Mouse (Mus musculus): ENCODE data around the gene Nkain2.
"Not testable (repeated sequence)": the region's sequence is repeated elsewhere in the genome, so short reads cannot be mapped to it uniquely, and the experiment has no call there.

Nkain2 gene

DNA sequence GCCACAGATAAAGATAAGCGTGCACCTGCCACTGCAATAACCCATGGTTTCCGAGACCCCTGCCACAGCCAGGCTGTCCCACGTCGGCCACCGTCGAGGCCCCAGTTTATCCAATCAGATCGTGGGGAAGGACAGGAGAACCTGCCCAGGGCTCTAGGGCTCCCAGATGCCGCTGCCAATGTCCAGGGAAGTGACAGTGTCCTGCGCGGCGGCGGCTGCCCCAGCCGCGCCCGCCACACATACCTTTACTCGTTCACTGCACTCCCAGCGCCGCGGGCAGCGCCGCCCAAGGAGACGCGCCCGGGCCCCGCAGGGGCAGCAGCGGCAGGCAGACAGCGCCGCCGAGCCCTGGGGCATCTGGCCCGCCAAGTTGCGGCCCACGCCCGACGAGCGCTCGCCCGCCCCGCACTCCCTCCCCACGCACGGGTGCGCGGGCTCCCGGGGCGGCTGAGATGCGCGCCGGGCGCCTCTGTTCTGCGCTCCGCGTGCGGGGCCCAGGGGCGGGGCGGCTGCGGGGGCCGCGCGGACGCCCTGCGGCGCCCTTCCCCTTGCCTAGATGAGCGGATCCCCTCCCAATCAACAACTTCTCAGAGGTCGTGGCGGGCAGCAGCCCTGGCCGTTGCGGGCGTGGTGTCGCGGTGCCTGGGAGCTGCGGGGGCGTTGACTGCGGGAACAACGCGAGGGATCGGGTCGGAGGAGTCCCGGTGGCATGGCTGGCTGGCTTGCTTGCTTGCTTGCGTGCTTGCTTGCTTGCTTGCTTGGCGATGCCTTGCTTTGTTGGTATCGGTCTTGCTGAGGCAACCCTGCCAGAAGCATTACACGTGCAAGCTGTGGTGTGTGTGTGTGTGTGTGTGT is at the start of gene Nkain2:
Gene Nkain2, minus strand, starts transcription at position 811 of the 855 bp plus-strand sequence.
- DNase-seq: peak; percentile 58

DNA sequence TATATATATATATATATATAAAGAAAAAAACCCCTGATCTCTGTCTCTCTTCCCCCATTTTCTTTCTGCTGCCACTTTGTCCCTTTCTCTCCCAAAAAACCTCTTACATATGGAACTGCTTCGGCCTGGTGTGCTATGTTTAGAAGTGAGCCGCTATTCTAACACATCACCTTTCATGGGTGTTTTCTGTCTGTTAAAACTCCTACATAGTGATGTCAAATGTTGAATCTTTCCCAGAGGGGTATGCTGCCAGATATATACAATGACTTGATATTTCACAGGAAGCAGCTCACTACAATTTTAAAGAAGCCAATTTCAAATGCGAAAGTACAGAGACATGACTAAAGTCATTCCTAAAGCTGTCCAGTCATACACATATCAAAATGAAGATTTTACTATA is 49.6 kb upstream of the Nkain2 start:
- DNase-seq: no peak

GRCm38 (mm10) chr10:32895093-32895492 is 4.8 kb upstream of the Nkain2 start:
- peak; percentile 41 for DNase-seq

DNA sequence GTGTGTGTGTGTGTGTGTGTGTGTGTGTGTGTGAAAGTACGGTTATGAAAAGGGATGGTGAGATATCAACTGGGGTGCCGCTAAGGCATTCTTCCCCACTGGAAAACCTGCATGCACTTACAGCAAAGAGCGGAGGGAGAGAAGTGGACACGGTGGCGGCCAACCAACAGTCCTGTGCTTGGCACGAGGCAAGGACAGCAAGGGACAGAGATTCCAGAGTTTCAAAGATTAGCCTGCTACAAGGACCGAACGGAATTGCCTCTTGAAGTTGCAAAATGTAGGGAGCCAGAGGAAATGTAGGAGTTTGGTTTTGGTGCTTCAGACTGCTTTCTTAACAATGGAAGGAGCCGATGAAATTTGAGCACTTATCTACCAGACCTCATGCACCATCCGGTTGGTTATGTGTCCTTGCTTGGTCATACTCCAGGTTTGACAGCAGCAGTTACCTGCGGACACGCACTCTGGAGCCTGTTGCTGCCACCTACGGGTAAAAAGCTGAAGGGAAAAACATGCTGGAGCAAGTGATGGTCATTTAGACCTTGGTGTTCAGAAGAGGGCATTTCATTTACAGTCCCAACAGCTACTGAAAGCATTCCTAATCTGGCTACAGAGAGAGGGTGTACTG is 357 bp upstream of the Nkain2 start:
- peak; percentile 39 for DNase-seq

DNA sequence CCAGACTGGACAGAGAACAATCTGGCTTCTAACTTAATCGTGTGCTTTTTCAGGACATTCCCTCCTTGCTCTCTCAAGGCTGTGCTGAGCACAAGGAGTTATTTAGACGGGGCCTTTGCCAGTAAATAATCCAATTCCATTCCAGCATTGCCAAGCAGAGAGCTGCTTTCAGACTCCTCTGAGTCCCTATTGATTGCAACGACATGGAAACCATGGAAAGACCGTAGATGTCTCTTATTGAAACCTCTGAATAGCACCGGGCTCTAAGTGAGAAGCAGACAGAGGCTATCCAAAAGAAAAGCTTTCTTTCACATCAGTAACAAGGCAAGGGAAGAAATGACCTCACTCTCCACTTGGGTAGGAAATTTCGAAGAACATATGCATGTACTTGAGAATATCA is 8.3 kb downstream of the Nkain2 start:
- DNase-seq: no peak

DNA sequence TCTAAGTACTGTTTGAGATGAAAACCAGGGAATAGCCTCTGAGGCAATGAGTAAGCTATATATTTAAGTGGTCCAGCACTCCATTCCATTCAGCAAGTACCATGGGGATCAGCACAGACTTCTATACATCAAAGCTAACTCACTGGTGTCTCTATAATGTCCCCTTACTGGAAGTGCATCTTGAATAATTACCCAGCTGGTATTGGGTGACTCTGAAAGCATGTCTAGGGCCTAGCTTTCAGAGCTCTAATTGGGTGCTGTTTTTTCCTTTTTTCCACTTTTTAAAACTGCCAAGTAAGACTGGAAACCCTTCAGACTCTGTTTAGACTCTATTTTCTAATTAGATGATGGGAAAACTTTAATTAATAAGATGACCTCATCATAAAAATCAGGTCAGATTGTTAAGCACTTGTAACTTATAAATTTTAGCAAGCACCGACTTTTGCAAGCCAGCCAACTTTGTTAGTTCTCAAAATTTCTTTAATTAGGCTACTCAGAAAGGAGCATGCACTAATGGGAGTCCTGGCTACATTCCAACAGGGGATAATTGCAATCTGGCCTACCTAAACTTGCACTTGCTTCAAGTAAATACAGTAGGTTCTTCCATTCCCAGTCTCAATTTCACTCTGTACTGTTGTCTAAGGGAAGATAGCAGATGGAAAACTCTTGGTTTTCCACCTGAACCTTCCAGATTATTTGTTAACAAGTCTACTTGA is 19.4 kb downstream of the Nkain2 start:
- DNase-seq: no peak

- no peak for DNase-seq
Observed at GRCm38 (mm10) chr10:32869541-32869940, 20.7 kb downstream of the Nkain2 start.

DNA sequence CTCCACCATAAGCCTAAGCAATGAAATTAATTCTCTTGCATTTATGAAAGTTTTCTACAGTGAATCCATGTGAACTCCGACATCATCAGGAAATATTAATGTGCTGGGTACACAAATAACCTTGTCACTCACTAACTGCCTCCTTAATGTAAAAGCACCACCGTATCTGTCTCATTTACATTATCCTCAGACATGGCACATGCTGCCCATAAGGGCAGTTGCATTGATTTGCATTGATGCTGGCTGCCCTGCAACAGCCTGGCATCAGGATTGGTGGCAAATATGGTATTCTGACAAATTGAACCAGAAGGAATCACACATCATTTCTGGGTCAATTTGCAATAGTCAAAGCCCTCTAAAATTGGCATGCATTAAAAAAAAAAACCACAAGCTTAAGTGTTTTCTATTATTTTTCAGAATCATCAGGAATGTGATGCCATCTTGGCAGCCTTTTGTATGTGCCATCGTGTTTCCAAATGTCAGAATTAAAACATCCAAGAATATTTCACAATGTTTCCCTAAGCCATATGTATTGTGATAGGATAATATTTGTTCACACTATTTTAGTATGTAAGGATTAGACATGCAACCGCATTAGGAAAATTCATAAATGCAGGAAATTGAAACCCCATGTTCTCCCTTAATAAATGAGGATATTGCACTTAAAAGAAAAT is 74.9 kb downstream of the Nkain2 start:
- DNase-seq: no peak

GRCm38 (mm10) chr10:32796215-32796614 is 94.0 kb downstream of the Nkain2 start:
- no peak for DNase-seq

DNA sequence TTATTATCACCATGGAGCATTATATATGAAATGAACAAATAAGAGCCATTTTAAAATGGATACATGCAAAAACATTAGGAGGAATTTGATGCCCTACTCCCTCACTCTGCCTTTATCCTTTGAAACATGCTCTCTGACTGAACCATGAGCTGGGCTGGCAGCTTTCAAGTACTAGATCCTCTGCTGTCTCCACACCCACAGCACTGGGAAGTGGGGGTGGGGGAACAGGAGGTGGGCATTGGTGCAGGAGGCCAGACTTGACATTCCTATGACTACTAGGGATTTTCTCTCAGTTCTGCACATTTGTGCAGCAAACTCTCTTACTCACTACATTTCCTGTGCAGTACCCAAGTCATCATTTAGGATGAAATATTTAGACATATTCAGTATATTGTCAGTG is 99.7 kb downstream of the Nkain2 start:
- peak; percentile 4 for DNase-seq

- DNase-seq: no peak
Observed at GRCm38 (mm10) chr10:32782732-32783359, 107.4 kb downstream of the Nkain2 start.

- no peak for DNase-seq
Observed at GRCm38 (mm10) chr10:32738989-32739388, 151.3 kb downstream of the Nkain2 start.

DNA sequence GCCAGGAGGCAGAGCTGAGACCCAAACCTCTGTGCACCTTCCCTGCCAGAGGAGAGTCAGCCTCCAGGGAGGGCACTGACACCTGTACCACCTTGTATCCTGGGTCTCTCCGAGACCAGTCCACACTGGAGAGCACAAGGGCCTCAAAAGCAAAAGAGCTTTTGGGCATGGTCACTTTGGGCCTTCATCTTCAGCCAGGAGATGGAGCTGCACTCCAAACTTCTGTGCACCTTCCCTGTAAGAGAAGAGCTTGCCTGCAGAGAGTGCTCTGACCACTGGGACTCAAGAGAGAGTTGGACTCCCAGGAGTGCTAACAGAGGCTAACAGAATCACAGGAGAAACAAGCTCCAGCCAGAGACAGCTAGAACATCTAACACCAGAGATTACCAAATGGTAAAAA is 183.7 kb downstream of the Nkain2 start:
- not testable (repeated sequence) for DNase-seq

DNA sequence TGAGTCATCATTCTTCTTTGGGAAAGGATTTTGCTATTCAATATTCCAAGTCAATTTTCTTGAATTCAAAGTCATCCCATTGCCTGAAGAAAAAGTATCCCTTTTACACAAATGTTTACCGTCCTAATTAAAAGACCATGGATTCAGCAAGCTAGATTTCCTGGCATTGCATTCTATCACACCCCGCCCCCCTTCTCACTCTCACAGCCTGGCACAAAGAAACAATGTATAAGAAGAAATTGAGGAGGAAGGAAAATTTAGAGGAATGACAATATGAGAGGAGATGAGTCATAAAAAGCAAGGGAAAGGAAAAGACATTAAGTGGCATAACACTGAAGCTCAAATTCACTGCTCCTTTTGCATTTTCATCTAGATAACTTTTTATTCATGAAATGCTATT is 193.6 kb downstream of the Nkain2 start:
- no peak for DNase-seq

DNA sequence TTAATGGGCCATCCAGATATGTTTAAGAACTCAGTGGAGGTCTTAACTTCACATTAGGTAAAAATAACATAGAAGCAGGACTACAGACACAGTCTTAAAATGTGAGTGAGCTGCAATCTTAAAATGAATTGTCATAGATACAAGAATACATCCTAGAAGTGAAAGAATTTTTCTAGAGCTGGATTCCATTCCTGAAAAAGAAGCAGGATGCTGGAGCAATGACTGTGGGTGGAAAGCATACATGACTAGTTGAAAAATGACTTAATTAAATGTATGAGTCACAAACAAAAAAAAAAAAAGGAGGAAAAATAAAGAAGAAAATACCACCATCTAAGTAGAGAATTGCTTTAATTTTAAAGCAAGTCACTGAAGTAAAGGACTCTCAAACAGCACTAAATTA is 205.7 kb downstream of the Nkain2 start:
- DNase-seq: no peak

DNA sequence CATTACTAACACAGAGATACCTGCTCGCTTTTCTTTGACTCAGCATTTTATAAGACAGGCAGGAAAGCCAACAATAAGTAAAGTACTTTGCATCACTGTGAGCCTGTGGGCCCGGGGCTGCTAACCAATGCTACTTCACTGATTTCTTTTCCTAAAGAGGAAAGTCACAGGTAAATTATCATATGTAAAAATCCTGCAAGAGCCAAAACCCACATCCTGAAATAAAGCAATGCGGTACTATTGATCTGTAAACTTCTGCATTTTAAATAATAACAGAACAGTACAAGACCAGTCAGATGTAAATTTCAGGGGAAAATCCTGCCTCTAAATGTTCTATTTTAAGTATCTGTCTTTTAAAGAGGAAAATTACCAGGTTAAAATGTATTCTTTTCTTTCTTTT is 250.0 kb downstream of the Nkain2 start:
- DNase-seq: no peak

DNA sequence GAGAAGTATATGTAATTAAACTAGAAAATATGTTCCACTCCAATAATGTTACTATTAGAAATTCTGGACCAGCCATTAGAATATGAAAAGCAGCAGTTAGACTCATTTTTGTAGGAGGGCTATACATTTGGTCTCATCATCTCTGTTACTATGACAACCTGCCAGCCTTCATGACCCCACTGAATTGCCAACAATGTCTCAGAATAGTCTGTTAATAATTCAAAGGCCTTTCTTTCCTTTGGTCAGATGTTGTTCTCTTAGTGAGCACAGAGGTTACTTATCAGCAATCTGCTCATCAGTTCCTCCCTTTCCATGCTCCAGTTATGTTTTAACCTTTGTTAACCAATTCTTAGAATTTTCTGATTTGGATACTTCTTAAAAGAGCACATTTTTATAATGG is 251.1 kb downstream of the Nkain2 start:
- DNase-seq: no peak

DNA sequence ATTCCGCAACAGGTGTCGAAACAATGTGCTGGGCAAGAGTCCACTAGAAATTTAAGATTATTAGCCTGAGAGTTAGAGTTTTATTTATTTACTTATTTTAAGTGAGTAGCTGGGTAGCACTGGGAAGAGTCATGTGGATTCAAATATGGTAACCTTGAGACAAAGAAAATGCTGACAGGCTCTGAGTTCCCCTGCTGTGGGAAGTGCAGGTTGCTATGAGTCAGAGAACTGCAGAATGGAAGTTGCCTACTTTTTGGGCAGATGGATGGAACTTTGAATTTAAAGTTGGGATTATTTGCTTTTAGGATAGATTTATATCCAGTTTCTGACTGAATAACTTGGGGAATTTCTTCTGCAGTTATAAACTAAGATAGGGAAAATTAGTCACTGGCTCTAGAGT is 259.2 kb downstream of the Nkain2 start:
- no peak for DNase-seq

- no peak for DNase-seq
Observed at GRCm38 (mm10) chr10:32604448-32604847, 285.8 kb downstream of the Nkain2 start.

DNA sequence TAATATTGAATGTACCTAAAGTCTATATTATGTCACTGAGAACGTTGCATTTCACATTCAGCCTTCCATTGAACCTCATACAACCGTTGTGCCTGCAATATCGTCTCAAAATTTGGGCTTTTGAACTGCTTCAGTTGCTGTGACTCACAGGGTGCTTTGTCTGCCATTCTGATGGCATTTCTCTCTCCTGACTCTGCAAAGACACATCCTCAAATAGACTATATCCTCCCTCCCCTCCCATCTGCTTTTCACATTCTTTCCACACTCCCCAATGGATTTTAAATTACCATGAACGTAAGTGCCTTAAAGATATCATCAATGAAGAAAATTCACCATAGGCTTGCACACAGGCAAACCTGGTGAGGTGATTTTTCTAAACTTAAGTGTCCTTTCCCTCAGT is 287.5 kb downstream of the Nkain2 start:
- no peak for DNase-seq

DNA sequence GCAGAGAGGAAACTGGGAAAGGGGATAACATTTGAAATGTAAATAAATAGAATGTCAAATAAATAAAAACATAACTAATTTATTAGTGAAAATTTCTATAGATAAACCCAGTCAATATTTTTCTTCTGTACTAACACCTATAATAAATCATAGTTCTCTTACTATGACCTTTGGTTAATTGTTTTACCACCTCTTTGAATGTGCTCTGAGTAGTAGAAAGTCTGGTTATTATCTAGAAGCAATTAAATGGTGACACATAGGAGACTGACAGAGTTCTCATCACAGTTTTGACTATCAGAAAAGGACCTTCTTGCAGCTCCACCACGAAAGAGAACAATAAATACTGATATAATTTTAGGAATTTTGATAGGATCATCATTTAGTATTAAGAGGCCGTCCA is 295.3 kb downstream of the Nkain2 start:
- no peak for DNase-seq

- no peak for DNase-seq
Observed at GRCm38 (mm10) chr10:32577276-32577580, 313.0 kb downstream of the Nkain2 start.

All from right cerebral cortex, postnatal 14 days (tissue).